Mouse (Mus musculus) neutrophil, adult 65 days (primary cell): ENCODE results near the gene Mtfp1. TPM values are rescaled to one million over a fixed set of nuclear protein-coding genes. Genes with fewer than 3 reads are reported as not detected.

ENCODE experiments used
- total RNA-seq: library from RNA; stranded (reverse); gene quantifications from 2 replicates; pipeline ENCODE4 v1.2.4, GENCODE M21; 2023

Mtfp1 gene
- 0.76 TPM in 1 of 2 replicates, not detected in the other for total RNA-seq

GRCm38 (mm10) chr11:4095171-4096053 lies at the start of gene Mtfp1:
Gene Mtfp1 (minus strand): TSS chr11:4095445.

DNA sequence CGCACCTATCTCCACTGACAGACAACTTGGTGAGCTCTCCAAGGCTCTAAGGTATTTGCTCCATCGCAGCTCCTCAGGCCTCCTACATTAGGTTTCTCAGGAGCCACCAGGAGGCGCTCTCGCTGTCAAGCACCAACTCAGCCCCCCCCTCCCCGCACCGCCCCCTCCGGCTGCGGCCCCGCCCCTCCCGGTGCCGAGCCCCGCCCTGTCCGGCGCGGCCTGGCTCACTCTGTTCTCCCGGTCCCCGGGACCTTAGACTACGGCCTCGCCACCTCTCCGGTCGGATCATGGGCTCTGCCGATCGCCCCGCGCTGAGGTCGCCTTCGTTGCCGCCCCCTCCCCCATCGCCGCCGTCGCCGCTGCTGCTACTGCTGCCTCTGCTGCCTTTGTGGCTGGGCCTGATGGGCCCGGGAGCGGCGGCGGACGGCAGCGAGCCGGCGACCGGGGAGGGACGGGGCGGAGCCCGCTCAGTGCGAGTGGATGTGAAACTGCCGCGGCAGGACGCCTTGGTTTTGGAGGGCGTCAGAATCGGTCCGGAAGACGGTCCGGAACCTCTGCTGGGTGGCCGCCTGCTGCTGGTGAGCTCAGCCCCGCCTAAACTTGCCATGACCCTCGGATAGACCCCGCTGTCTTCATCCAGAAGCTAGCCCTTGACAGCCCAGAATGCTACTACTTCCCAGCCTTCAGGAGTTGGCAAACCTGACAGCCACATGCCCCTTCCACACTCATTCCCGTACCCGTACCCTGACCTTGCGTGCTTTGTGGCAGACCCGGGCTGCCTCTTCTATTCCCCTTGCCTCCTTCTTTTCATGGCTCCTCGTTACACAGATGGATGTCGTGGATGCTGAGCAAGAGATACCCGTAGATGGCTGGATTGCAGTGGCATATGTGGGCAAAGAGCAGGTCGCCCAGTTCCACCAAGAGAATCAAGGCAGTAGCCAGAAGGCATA lies 40.0 kb upstream of the Mtfp1 start, which contains the start of gene Rnf215:
Gene Rnf215, plus strand, starts transcription at position 217 of the 950 bp plus-strand sequence.

GRCm38 (mm10) chr11:4122742-4123579 lies 27.7 kb upstream of the Mtfp1 start, which contains the start of gene Sec14l2:
Gene Sec14l2 (minus strand): TSS chr11:4123415.

GRCm38 (mm10) chr11:4064627-4065122 lies 30.6 kb downstream of the Mtfp1 start, which contains the start of gene Sec14l3:
Gene Sec14l3 (plus strand): TSS chr11:4064841.

Other genes starting within 250 kb of the Mtfp1 start
- not detected in 2 replicates for gene Osbp2, start 231.5 kb downstream of the Mtfp1 start, total RNA-seq
- 0.47 TPM in 1 of 2 replicates, not detected in the other for gene 4921536K21Rik, start 200.3 kb downstream of the Mtfp1 start, total RNA-seq
- 3.8 and 4.9 TPM in 2 replicates for gene Dusp18, start 200.2 kb downstream of the Mtfp1 start, total RNA-seq
- gene Slc35e4, start 180.8 kb downstream of the Mtfp1 start, total RNA-seq, result 9.9 and 12.9 TPM in 2 replicates
- gene Tcn2, start 163.3 kb downstream of the Mtfp1 start, total RNA-seq, result 158 and 172 TPM in 2 replicates
- 20.3 and 21.4 TPM in 2 replicates for gene Pes1, start 131.5 kb downstream of the Mtfp1 start, total RNA-seq
- not detected in 2 replicates for gene 4930556J24Rik, start 118.7 kb downstream of the Mtfp1 start, total RNA-seq
- not detected in 2 replicates for gene Gal3st1, start 111.8 kb downstream of the Mtfp1 start, total RNA-seq
- gene Sec14l4, start 64.0 kb downstream of the Mtfp1 start, total RNA-seq, result not detected in 2 replicates
- not detected in 2 replicates for gene Sec14l3, start 30.6 kb downstream of the Mtfp1 start, total RNA-seq
- gene Sec14l2, start 28.0 kb upstream of the Mtfp1 start, total RNA-seq, result 0.59 and 1.6 TPM in 2 replicates
- 12.2 and 20.4 TPM in 2 replicates for gene Rnf215, start 39.8 kb upstream of the Mtfp1 start, total RNA-seq
- gene Ccdc157, start 64.8 kb upstream of the Mtfp1 start, total RNA-seq, result 1.4 and 2.5 TPM in 2 replicates
- 33.9 and 38.0 TPM in 2 replicates for gene Sf3a1, start 64.9 kb upstream of the Mtfp1 start, total RNA-seq
- gene Tbc1d10a, start 91.3 kb upstream of the Mtfp1 start, total RNA-seq, result 18.6 and 27.0 TPM in 2 replicates
- 4.9 and 7.3 TPM in 2 replicates for gene Castor1, start 122.8 kb upstream of the Mtfp1 start, total RNA-seq
- 317 and 344 TPM in 2 replicates for gene Osm, start 141.0 kb upstream of the Mtfp1 start, total RNA-seq
- 0.95 and 1.2 TPM in 2 replicates for gene Lif, start 162.1 kb upstream of the Mtfp1 start, total RNA-seq